Mouse (Mus musculus): Measurements from ENCODE around the gene Xpnpep1.

DNA sequence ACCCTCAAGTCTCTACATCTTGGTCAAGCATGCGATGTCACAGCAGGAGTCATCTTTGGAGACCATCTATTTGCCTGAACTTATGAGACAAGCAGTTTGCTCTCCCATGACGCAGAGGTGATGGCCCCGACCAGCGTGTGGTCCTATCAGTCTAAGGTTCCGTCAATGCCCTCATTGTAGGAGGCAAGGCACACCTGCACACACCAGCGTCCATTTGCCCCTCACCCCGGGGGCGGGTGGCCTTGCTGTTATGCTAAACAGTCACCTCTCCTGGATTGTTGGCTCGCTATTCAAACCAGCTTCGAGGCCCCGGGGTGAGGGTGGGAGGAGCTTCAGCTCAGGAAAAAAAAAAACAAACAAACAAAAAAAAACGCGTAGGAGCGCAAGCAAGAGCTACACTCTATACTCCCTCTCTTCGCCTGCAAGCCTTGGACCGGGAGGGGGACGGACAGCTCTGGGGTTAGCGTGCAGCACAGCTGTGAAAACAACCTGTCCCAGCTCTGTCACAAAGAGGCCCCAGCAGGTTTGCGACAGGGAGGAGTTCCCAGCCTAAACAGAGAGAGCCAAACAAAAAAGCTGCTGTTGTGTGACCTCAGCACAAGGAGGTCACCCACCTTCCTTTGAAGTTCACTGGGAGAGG, 12.1 kb upstream of the Xpnpep1 start:
- TF ChIP-seq CTCF (IDR thresholded peaks at IDR 0.05) (no peak), POLR2A (IDR thresholded peaks at IDR 0.05; ENCODE audit: insufficient read depth, low read depth, low read length) (no peak)
